Mouse (Mus musculus) G1E-ER4 (cell line): ENCODE data around the gene 2810408A11Rik. TPM values are rescaled to one million over a fixed set of nuclear protein-coding genes. Genes with fewer than 3 reads are reported as not detected.

Source experiments
- GATA1 ChIP-seq: IDR thresholded peaks from one replicate; pipeline ENCODE4 v1.8.0; 2012; ENCODE audit warnings: low read length, inconsistent platforms
- polyA plus RNA-seq: library from polyadenylated mRNA; stranded (reverse); fragments of >175 nt; gene quantifications from 2 replicates; pipeline ENCODE4 v1.2.3, GENCODE M21; 2012

Gene 2810408A11Rik
- polyA plus RNA-seq, 1 experiment: 1.0 TPM

DNA sequence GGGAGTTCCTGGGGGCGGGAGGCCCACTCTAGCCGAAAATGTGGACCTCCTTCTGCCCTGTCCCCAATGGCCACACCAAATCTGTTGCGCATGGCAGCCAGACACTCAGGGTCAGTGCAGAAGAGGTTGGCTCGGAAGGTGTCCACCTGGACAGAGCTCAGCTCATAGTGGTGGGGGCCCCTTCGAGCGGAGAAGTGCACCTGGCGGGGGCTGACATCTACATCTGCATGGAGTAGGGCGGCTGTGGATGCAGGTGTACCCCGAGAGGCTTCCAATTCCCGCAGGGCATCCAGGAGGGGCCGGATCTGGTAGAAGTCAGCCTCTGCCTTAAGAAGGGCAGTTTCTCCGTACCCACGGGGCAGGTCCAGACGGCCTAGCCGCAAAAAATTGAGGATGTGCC lies 21.1 kb downstream of the 2810408A11Rik start:
- TF ChIP-seq GATA1: no peak

DNA sequence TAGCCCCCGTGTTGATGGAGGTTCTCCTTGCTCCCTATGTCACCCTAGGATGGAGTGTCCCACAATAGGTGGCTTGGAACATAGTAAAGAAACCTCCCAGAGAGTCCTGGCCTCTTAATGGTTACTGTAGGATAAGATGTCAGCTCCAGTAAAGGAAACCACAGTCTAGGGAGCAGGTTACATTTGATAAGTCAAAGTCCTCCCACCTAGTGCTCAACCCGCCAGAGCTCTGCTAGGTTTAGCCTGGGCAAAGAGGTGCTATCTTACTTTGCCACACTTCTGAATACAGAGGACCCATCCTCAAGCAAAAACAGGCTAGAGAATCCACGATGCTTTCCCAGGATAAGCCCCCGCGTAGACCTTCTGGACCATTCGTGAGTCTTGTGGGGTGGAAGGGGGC lies 21.8 kb downstream of the 2810408A11Rik start:
- TF ChIP-seq GATA1: no peak

GRCm38 (mm10) chr11:69878399-69878798 lies 22.4 kb downstream of the 2810408A11Rik start:
- no peak for TF ChIP-seq GATA1

DNA sequence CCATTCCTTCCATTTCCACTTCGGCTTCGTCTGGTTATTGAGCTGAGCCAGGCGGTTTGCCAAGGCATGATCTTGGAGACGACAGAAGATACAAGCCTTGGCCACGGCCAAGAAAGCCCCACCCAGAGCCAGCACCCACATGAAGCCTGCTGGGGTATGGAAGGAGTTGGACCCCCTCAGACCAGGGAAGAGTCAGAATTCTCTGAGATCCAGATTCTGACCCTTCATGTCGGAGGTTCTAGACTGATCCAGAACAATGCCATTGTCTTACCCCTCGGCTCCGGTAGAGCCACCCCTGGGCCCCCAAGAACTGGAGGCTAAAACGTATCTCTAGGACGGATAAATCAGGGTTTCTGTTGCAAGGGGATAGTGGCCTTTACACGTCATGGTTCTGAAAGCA lies 22.9 kb downstream of the 2810408A11Rik start, which contains the start of gene Tmem95:
Tmem95 (minus strand) TSS at position 141 of the 400 bp plus-strand sequence.
- TF ChIP-seq GATA1: no peak

- TF ChIP-seq GATA1: no peak
Observed at GRCm38 (mm10) chr11:69876867-69877266, 23.9 kb downstream of the 2810408A11Rik start.

DNA sequence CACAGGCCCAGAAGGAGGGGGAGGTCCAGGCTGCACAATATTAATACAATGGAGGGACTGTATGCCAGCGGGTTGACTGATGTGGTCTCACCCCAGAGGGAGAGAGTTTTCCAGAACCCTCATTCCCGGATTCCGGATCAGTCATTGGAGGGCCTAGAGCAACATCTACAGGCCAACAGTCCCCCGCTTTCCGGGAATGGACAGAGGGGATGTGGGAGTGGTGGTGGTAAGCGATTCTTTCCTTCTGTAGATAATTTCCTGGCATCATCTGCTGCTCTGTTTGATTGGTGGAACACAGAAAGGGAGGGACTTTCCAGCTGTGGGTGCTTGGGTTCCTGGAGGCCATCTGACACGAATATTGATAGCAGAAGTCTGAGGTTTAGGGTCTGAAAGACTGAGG lies 24.6 kb downstream of the 2810408A11Rik start:
- no peak for TF ChIP-seq GATA1

DNA sequence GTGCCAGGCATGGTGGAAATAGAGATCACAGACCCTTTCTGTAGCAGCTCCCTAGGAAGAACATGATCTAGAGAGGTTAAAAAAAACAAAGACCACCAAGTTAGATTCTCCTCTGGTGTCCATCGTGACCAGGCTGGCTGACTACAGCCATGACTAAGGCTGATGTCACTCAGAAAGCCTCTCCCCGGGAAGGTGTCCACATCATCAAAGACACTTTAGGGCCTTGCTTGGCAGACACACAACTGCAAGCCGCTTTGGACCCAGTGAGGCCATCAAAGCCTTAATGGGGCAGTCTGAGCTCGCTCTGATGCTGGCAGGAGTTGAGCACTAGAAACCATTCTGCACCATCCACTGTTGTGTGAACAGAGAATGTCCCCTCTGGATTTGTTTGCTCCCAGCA lies 28.3 kb downstream of the 2810408A11Rik start:
- no peak for TF ChIP-seq GATA1

DNA sequence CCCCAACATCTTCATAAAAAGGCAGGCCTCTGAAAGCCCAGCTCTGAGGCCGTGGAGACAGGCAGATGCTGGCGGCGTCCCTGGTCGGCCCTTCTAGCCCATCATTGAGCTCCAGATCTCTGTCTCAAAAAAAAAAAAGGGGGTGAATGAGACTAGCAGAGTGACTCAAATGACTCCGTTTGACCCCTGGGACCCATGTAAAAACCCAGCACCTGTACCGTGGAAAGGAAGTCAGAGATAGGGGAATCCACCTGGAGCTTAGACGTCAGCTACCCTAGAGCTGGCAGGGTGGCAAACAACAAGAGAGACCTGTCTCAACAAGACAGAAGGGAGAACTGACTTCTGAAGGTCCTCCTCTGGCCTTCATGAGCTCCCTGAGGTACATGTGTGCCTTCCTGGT lies 29.0 kb downstream of the 2810408A11Rik start:
- no peak for TF ChIP-seq GATA1

GRCm38 (mm10) chr11:69870289-69871069 lies 30.3 kb downstream of the 2810408A11Rik start:
- no peak for TF ChIP-seq GATA1

DNA sequence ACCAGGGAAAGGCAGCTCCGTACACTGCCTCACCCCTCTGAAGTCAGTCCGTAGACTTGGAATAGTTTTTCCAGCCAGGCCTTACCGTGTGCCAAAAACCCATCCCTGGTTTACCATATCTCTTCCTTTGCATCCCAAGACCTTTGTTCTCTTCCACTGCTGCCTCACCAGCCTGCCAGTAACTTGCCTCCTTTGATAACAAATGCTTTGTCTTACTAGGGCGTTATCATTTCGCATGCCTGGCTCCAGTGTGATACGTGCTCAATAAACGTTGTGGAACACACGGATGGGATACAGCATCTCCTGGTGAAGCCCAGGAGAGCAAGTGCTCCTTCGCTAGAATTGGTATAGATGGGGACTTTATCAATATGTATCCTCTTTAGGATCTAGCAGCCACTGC lies 33.5 kb downstream of the 2810408A11Rik start:
- no peak for TF ChIP-seq GATA1

GRCm38 (mm10) chr11:69865561-69865960 lies 35.2 kb downstream of the 2810408A11Rik start:
- TF ChIP-seq GATA1: no peak

DNA sequence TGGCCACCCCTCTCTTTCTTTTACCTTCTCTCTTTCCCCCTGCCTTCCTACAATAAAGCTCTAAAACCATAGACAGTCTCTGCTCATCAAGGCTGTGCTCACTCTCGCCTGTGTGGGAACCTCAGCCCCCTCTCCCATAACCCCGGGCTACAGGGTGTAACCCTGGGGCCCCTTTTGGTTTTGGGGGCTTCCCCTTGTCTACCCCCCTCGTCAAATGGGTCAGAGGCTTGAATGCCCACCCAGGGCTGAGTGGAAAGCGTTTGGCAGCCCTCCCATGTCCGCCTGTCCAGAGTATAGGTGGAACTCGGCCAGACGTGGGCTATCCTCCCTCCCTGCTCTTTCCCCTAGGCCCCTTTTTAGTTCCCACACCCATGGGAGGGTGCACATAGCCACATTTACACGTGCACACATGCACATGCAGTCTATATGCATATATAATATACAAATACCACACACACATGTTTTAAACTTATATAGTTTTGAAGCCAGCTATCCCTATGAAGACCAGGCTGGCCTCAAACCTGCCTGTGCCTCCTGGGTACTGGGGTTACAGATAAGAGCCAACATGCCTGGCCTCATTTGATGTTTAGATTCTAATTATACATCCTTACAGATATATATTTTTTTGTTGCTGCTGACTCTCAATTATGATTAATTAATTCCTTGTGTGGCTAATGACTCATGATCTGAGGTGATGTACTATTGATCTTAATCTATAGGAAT lies 36.5 kb downstream of the 2810408A11Rik start:
- TF ChIP-seq GATA1: no peak

DNA sequence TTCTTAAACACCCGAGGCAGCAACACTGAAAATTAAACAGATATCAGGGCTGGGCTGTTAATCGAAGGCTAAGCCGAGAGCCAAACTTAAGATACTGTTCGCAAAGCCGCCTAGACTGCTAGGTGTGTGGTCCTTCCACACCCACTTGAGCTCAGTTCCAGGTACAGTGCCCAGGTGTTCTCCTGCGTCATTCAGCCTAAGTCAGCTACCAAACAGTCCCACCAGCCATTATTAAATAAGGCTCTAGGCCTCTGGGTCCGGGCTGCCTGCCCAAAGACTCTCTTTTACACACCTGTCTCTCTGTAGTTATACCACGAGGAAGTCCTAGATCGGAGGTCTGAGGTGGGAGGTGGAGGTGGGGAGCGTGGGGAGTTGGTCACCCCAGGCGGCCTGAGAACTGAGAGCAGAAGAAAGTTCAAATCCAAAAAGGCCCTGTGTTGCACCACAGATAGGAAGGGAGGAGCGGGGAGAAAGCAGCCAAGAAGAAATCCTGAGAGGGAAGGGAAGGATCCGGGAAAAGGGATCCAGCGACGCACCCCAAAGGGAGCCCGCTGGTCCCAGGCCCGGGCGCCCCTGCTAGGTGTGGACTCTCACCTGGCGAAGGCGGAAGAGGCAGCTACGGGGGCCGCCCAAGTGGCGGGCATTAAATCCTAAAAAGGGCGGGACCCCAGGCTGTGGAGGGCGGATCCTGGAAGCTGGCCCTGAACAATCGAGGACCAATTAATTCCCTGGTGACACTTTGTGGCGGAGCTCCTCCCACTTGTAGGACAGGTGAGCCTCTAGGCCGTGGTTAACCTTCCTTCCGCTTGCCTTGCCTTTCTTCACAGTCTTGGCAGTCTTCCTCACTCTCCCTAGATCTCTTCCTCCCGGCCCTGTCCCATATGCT lies 42.4 kb downstream of the 2810408A11Rik start, which contains the start of gene Tnk1:
Tnk1 (minus strand) TSS at position 618 of the 886 bp plus-strand sequence.
- TF ChIP-seq GATA1: no peak

DNA sequence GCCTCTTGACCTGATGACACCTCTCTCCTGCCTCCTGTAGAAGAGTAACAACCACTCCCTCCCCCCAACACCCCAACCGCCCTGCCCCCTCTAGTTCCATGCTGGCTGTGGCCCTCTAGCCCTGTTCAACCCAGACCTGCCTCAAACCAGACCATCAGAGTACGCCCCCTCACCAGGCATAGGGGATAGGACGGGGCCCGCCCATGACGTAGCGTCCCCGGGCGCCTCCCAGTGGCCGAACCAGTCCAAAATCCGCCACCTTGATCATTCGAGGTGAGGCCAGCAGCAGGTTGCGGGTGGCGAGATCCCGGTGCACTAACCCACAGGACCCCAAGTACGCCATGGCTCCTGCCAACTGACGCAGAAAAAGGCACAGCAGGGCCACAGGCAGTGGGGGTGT lies 45.4 kb downstream of the 2810408A11Rik start:
- no peak for TF ChIP-seq GATA1

GRCm38 (mm10) chr11:69854680-69855079 lies 46.1 kb downstream of the 2810408A11Rik start:
- no peak for TF ChIP-seq GATA1

DNA sequence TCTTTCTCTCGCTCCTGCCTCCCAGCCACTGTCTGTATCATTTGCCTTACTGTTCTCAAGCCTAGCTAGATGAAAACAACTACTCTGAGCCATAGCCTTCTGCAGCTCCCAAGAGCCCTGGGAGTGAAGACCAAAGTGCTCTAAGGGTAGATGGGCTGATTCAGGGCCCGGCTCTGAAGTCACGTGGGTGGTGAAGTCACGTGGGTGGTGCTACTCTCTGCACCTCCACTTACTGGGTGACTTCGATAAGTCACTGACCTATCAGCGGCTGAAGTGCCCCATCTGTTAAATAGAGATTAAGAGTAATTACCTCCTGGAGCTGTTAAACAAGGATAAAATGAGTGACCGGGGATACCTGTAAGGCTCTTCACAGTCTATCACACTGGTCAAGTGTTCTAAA lies 46.8 kb downstream of the 2810408A11Rik start:
- peak; percentile 92 for TF ChIP-seq GATA1

DNA sequence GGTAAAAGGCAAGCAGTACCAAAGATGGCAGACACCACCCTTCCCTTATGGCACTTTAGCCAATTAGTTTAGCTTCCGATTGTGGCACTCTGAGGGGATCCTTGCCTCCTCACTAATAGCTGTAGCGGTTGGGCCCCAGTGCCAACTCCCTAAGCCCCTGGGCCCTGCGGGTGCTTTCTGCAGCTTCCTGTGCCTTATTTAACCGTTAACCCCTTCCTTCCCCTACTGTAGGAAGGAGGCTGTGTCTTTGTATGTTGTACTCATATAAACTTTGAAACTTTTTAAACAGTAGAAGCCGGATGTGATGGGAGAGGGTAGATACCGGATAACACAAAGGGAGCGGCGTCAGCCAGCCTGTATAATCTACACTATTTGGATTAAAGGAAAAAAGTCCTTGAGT lies 50.0 kb downstream of the 2810408A11Rik start:
- TF ChIP-seq GATA1: no peak
